Mouse (Mus musculus) midbrain, postnatal 0 days (tissue): ENCODE measurements around the gene Ndufb7. TPM values are rescaled to one million over a fixed set of nuclear protein-coding genes. Genes with fewer than 3 reads are reported as not detected.
A peak's percentile ranks its signal among the peaks of the same experiment; 100 is the strongest.
"Not testable (repeated sequence)": the region's sequence is repeated elsewhere in the genome, so short reads cannot be mapped to it uniquely, and the experiment has no call there.

ENCODE experiments used
- ATAC-seq: fragments of 200-750 bp; cut with Nextera tagmentation; 2 replicates; pipeline ENCODE4 v1.8.0; 2017; ENCODE audit warnings: moderate number of reproducible peaks, mild to moderate bottlenecking, moderate TSS enrichment, moderate library complexity; ENCODE audit not compliant: low FRiP score
- DNase-seq: peaks from one replicate; pipeline ENCODE4 v3.0.0-alpha.2; 2015; ENCODE audit warnings: low spot score
- H3K27ac ChIP-seq: fragments of 300-500 bp; sonication (generic); 2 replicates; pipeline ENCODE4 v1.5.1; 2014; ENCODE audit warnings: low read depth, mild to moderate bottlenecking, low read length, mixed read lengths
- H3K27me3 ChIP-seq: fragments of 300-500 bp; sonication (generic); 2 replicates; pipeline ENCODE4 v1.6.1; 2014; ENCODE audit warnings: low read length, control low read depth, mixed read lengths; ENCODE audit not compliant: insufficient read depth
- H3K36me3 ChIP-seq: fragments of 300-500 bp; sonication (generic); 2 replicates; pipeline ENCODE4 v1.6.1; 2014; ENCODE audit warnings: low read length, control low read depth, mixed read lengths; ENCODE audit not compliant: insufficient read depth
- H3K4me1 ChIP-seq: fragments of 300-500 bp; sonication (generic); 2 replicates; pipeline ENCODE4 v1.6.1; 2014; ENCODE audit warnings: mild to moderate bottlenecking, control low read depth, antibody characterized with exemption, low read length, mixed read lengths; ENCODE audit not compliant: insufficient read depth
- H3K4me2 ChIP-seq: fragments of 300-500 bp; sonication (generic); 2 replicates; pipeline ENCODE4 v1.6.1; 2014; ENCODE audit warnings: low read depth, mild to moderate bottlenecking, low read length, mixed read lengths; ENCODE audit not compliant: poor library complexity, severe bottlenecking
- H3K4me3 ChIP-seq: fragments of 300-500 bp; sonication (generic); 2 replicates; pipeline ENCODE4 v1.5.1; 2014; ENCODE audit warnings: low read depth, mild to moderate bottlenecking, low read length, moderate library complexity
- H3K9ac ChIP-seq: fragments of 300-500 bp; sonication (generic); replicated peaks from 2 replicates; pipeline ENCODE4 v1.6.1; 2014; ENCODE audit warnings: mild to moderate bottlenecking, low read length, moderate library complexity, mixed read lengths; ENCODE audit not compliant: poor library complexity, severe bottlenecking
- H3K9me3 ChIP-seq: fragments of 300-500 bp; sonication (generic); 2 replicates; pipeline ENCODE4 v1.6.1; 2016; ENCODE audit warnings: low read length, control low read depth
- CTCF ChIP-seq: IDR thresholded peaks from 2 replicates; pipeline ENCODE4 v1.5.1; 2016; ENCODE audit warnings: antibody characterized with exemption, mild to moderate bottlenecking
- WGBS: fragments of 180-500 bp; shearing (Covaris S2); extraction: QIAGEN DNeasy Blood & Tissue Kit; methylation state at CpG from one replicate; pipeline ENCODE4 v1.1.7; 2014; 5-methylcytosine and 5-hydroxymethylcytosine counted together
- polyA plus RNA-seq: library from polyadenylated mRNA; unstranded; fragments of >200 nt; fragmentation: Nextera tagmentation; extraction: Ambion mirVana; gene quantifications from 2 replicates; pipeline ENCODE4 v1.2.1, GENCODE M21; 2015
- total RNA-seq: library from RNA; depleted of rRNA; stranded (reverse); fragments of >200 nt; gene quantifications from 2 replicates; pipeline ENCODE4 v1.2.3, GENCODE M21; 2014

The Ndufb7 gene
- total and polyA plus RNA-seq, 2 experiments from 2014 or later: 151 to 396 TPM

GRCm38 (mm10) chr8:83594167-83595049, 27.9 kb downstream of the Ndufb7 start:
- H3K4me2 ChIP-seq: peak overlapping the region; percentile 79
- no peaks in the 10 kb centered on the region for H3K9me3 ChIP-seq
- DNase-seq (peak; percentile 99), ATAC-seq (peak; percentile 98)
- TF ChIP-seq CTCF: no peak; the same call in 1 of the 2 replicates
- no peaks in the 10 kb centered on the region for H3K36me3 ChIP-seq
- peaks cover 9% of the 10 kb centered on the region; the same call in 1 of the 2 replicates for H3K4me1 ChIP-seq
- peak overlapping the region; percentile 88 for H3K4me3 ChIP-seq
- peak overlapping the region; percentile 97 for H3K27ac ChIP-seq
- under 1% methylated on average over 43 of the region's 43 CpGs for WGBS
- peak overlapping the region; percentile 94 for H3K9ac ChIP-seq
- no peaks in the 10 kb centered on the region for H3K27me3 ChIP-seq

- not testable (repeated sequence) for ATAC-seq, H3K9me3 ChIP-seq, H3K36me3 ChIP-seq, H3K4me1 ChIP-seq, H3K27me3 ChIP-seq, DNase-seq
- Histone ChIP-seq H3K4me2 (peak overlapping the region; percentile 40), H3K4me3 (peak overlapping the region; percentile 88), H3K27ac (peak overlapping the region; percentile 97), H3K9ac (peak overlapping the region; percentile 54; the same call in 1 of the 2 replicates)
- peak; percentile 56 for TF ChIP-seq CTCF
- 57% methylated on average over 3 of the region's 3 CpGs for WGBS
These were observed 28.5 kb downstream of the Ndufb7 start for GRCm38 (mm10) chr8:83595050-83595345.

GRCm38 (mm10) chr8:83596369-83596768, 29.9 kb downstream of the Ndufb7 start:
- 18% methylated on average over 3 of the region's 3 CpGs for WGBS
- peak; percentile 65 for TF ChIP-seq CTCF
- peaks cover 8% of the 10 kb centered on the region; the same call in 1 of the 2 replicates for H3K4me1 ChIP-seq
- no peak overlapping the region for H3K4me2 ChIP-seq
- DNase-seq (peak; percentile 27), ATAC-seq (no peak)
- H3K9ac ChIP-seq: no peak overlapping the region
- no peaks in the 10 kb centered on the region for H3K36me3 ChIP-seq
- H3K4me3 ChIP-seq: no peak overlapping the region
- H3K27me3 ChIP-seq: no peaks in the 10 kb centered on the region
- H3K27ac ChIP-seq: no peak overlapping the region
- H3K9me3 ChIP-seq: no peaks in the 10 kb centered on the region

- DNase-seq (no peak), ATAC-seq (no peak)
- Histone ChIP-seq H3K4me3 (no peak overlapping the region), H3K9ac (no peak overlapping the region), H3K36me3 (no peaks in the 10 kb centered on the region), H3K27me3 (no peaks in the 10 kb centered on the region), H3K27ac (no peak overlapping the region), H3K9me3 (no peaks in the 10 kb centered on the region), H3K4me2 (no peak overlapping the region), H3K4me1 (no peaks in the 10 kb centered on the region)
- TF ChIP-seq CTCF: peak; percentile 48
- WGBS: 5% methylated on average over 1 of the region's 1 CpGs
These were observed 31.7 kb downstream of the Ndufb7 start for GRCm38 (mm10) chr8:83598146-83598545.

GRCm38 (mm10) chr8:83599814-83600213, 33.3 kb downstream of the Ndufb7 start:
- no peak overlapping the region for H3K4me3 ChIP-seq
- no peak for ATAC-seq

GRCm38 (mm10) chr8:83602650-83603029, 36.2 kb downstream of the Ndufb7 start:
- Histone ChIP-seq H3K27me3 (no peaks in the 10 kb centered on the region), H3K4me3 (no peak overlapping the region), H3K9me3 (no peaks in the 10 kb centered on the region), H3K4me2 (no peak overlapping the region), H3K36me3 (no peaks in the 10 kb centered on the region), H3K27ac (no peak overlapping the region), H3K9ac (no peak overlapping the region), H3K4me1 (no peaks in the 10 kb centered on the region)
- DNase-seq (no peak), ATAC-seq (no peak)
- no peak for TF ChIP-seq CTCF
- 74% methylated on average over 2 of the region's 2 CpGs for WGBS

More at GRCm38 (mm10) chr8:83599814-83600213, 33.3 kb downstream of the Ndufb7 start:
- H3K4me1 ChIP-seq: no peaks in the 10 kb centered on the region
- no peak overlapping the region for H3K9ac ChIP-seq
- DNase-seq: no peak
- no peaks in the 10 kb centered on the region for H3K27me3 ChIP-seq
- H3K9me3 ChIP-seq: no peaks in the 10 kb centered on the region
- no peak overlapping the region for H3K27ac ChIP-seq
- no peak overlapping the region for H3K4me2 ChIP-seq
- TF ChIP-seq CTCF: no peak
- H3K36me3 ChIP-seq: no peaks in the 10 kb centered on the region
